Mouse (Mus musculus): ENCODE results near the gene Nfs1. TPM values are rescaled to one million over a fixed set of nuclear protein-coding genes. Genes with fewer than 3 reads are reported as not detected.

The Nfs1 gene
- total and polyA plus RNA-seq, 3 experiments = 64.5 to 83.9 TPM; not detected in 1

DNA sequence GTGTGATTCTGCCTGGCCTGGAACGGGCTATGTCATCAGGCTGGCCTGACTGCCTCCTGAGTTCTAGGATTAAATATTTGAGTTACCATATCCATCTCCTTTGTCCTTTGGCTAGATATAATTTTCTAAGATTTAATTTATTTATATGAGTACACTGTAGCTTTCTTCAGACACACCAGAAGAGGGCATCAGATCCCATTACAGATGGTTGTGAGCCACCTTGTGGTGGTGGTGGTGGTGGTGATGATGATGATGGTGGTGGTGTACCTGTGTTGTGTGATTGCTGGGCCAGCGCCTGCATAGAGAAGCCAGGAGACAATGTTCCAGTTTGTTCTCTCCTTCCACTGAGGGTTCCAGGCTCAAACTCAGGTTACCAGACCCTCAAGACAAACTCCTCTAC lies 47.6 kb upstream of the Nfs1 start:
- H3K36me3 ChIP-seq (ENCODE audit: control insufficient read depth in 1 of 2, insufficient read depth in 2 of 2, low read length in 2 of 2) = peaks cover 0 to 8% of the 10 kb centered on the region in 2 experiments; a peak in 2 of 4 replicates
- TF ChIP-seq CTCF (IDR thresholded peaks at IDR 0.05 in 2 of 3, conservative IDR thresholded peaks at IDR 0.05 in 1 of 3; ENCODE audit: control insufficient read depth in 1 of 3, insufficient read depth in 1 of 3, low read depth in 2 of 3, low read length in 3 of 3, poor library complexity in 1 of 3, severe bottlenecking in 1 of 3) = peak in 1 of 3 experiments; percentile 39; a peak in 2 of 6 replicates
- TF ChIP-seq E2F4 (IDR thresholded peaks at IDR 0.05; ENCODE audit: borderline replicate concordance, low read depth, low read length) = no peak
- peaks cover 0 to 8% of the 10 kb centered on the region in 2 experiments; a peak in 3 of 4 replicates for H3K4me1 ChIP-seq (ENCODE audit: control insufficient read depth in 1 of 2, insufficient read depth in 2 of 2, low read length in 2 of 2)
- H3K9me3 ChIP-seq (replicated peaks; ENCODE audit: insufficient read depth, low read length) = no peaks in the 10 kb centered on the region
- no peaks in the 10 kb centered on the region for H3K27me3 ChIP-seq (ENCODE audit: control insufficient read depth in 1 of 2, insufficient read depth in 2 of 2, low read length in 2 of 2)
- H3K27ac ChIP-seq (ENCODE audit: control insufficient read depth, low read depth, low read length) = no peak overlapping the region
- H3K9ac ChIP-seq (ENCODE audit: control insufficient read depth, low read depth, low read length, poor library complexity, severe bottlenecking) = no peak overlapping the region
- no peak overlapping the region for H3K4me3 ChIP-seq (ENCODE audit: control insufficient read depth in 1 of 2, insufficient read depth in 1 of 2, low read depth in 2 of 2, low read length in 2 of 2)
- no peak for DNase-seq (ENCODE audit: low read depth, low spot score)
- H3K79me2 ChIP-seq (ENCODE audit: control insufficient read depth, insufficient read depth, low read length, poor library complexity) = no peaks in the 10 kb centered on the region; the same call in 1 of the 2 replicates

DNA sequence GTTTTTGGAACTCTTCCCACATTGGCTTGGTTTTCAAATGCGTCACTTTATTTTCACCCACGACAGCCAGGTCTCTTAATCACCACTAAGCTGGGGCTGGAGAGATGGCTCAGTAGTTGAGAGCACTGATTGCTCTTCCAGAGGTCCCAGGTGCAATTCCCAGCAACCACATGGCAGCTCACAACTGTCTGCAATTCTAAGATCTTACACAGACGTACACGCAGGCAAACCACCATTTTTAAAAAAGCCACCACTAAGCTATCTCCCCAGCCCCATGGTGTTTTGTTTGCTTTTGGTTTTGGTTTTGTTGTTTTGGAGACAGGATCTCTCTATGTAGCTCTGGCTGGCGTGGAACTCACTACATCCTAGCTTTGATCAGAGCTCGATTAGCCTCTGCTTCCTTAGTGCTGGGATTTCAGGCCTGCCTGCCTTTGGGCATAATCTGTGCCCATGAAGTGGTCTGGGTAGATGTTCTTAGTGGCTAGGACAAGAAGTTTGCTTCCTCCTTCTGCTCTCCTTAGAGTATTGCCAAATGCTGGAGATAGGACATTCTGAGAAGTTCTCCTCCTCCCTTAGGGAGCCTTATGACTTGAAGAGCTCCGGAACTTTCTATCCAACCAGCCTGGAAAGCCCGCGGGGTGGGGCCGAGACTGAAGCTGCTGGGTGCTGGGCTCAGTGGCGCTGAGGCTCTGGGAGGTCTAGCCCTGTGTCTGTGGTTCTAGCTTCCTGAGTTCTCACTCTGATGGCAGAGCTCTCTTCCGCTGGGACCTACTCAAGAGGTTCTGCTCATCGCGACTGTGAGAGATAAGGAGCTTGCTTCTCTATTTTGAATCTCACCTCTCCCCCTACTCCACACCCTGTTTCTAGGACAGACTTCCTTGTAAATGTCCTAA lies 46.3 kb upstream of the Nfs1 start:
- DNase-seq (ENCODE audit: low read depth, low spot score) = peak; percentile 94
- H3K4me3 ChIP-seq (ENCODE audit: control insufficient read depth in 1 of 2, insufficient read depth in 1 of 2, low read depth in 2 of 2, low read length in 2 of 2) = peak overlapping the region; percentile 42 to 56
- no peaks in the 10 kb centered on the region for H3K27me3 ChIP-seq (ENCODE audit: control insufficient read depth in 1 of 2, insufficient read depth in 2 of 2, low read length in 2 of 2)
- no peaks in the 10 kb centered on the region for H3K9me3 ChIP-seq (replicated peaks; ENCODE audit: insufficient read depth, low read length)
- H3K79me2 ChIP-seq (ENCODE audit: control insufficient read depth, insufficient read depth, low read length, poor library complexity) = no peaks in the 10 kb centered on the region
- H3K4me1 ChIP-seq (ENCODE audit: control insufficient read depth in 1 of 2, insufficient read depth in 2 of 2, low read length in 2 of 2) = peaks cover 0 to 8% of the 10 kb centered on the region in 2 experiments; a peak in 3 of 4 replicates
- peak overlapping the region; percentile 80 for H3K27ac ChIP-seq (ENCODE audit: control insufficient read depth, low read depth, low read length)
- H3K36me3 ChIP-seq (ENCODE audit: control insufficient read depth in 1 of 2, insufficient read depth in 2 of 2, low read length in 2 of 2) = peaks cover 0 to 6% of the 10 kb centered on the region in 2 experiments; a peak in 2 of 4 replicates
- peak overlapping the region; percentile 35 for H3K9ac ChIP-seq (ENCODE audit: control insufficient read depth, low read depth, low read length, poor library complexity, severe bottlenecking)
- TF ChIP-seq UBTF (IDR thresholded peaks at IDR 0.05; ENCODE audit: borderline replicate concordance, insufficient read depth, low read depth, low read length) (no peak; the same call in 1 of the 2 replicates), NELFE (IDR thresholded peaks at IDR 0.05; ENCODE audit: low read depth, low read length) (peak; percentile 26; the same call in 1 of the 2 replicates), SMC3 (IDR thresholded peaks at IDR 0.05; ENCODE audit: low read depth, low read length) (no peak), RCOR1 (IDR thresholded peaks at IDR 0.05; ENCODE audit: low read depth, low read length) (peak; percentile 9; the same call in 1 of the 2 replicates), MAFK (IDR thresholded peaks at IDR 0.05; ENCODE audit: borderline replicate concordance, low read depth, low read length) (no peak), CHD2 (IDR thresholded peaks at IDR 0.05; ENCODE audit: low read length) (no peak), EP300 (IDR thresholded peaks at IDR 0.05; ENCODE audit: low read depth in 1 of 2, low read length in 2 of 2) (peak; percentile 68 to 71), MAX (IDR thresholded peaks at IDR 0.05; ENCODE audit: low read length) (0 out of 2 replicates have a peak, but pooled peaks have one; percentile 9), USF2 (IDR thresholded peaks at IDR 0.05; ENCODE audit: borderline replicate concordance in 1 of 2, insufficient read depth in 1 of 2, low read depth in 1 of 2, low read length in 2 of 2) (no peak), POLR2A (IDR thresholded peaks at IDR 0.05; ENCODE audit: control insufficient read depth in 1 of 2, insufficient read depth in 1 of 2, low read depth in 1 of 2, low read length in 2 of 2, poor library complexity in 1 of 2) (peak; percentile 29 to 74; a peak in 2 of 4 replicates), E2F4 (IDR thresholded peaks at IDR 0.05; ENCODE audit: borderline replicate concordance, low read depth, low read length) (no peak), POLR2AphosphoS5 (IDR thresholded peaks at IDR 0.05; ENCODE audit: borderline replicate concordance, low read depth, low read length) (no peak), SIN3A (IDR thresholded peaks at IDR 0.05; ENCODE audit: low read length) (peak; percentile 62), MAZ (IDR thresholded peaks at IDR 0.05; ENCODE audit: low read depth, low read length) (no peak), ZMIZ1 (IDR thresholded peaks at IDR 0.05; ENCODE audit: low read depth, low read length) (no peak), TAL1 (IDR thresholded peaks at IDR 0.05; ENCODE audit: low read length) (peak; percentile 41; the same call in 1 of the 2 replicates), MXI1 (IDR thresholded peaks at IDR 0.05; ENCODE audit: low read depth, low read length) (no peak), BHLHE40 (IDR thresholded peaks at IDR 0.05; ENCODE audit: borderline replicate concordance, low read depth, low read length) (no peak), CTCF (IDR thresholded peaks at IDR 0.05 in 2 of 3, conservative IDR thresholded peaks at IDR 0.05 in 1 of 3; ENCODE audit: control insufficient read depth in 1 of 3, insufficient read depth in 1 of 3, low read depth in 2 of 3, low read length in 3 of 3, poor library complexity in 1 of 3, severe bottlenecking in 1 of 3) (no peak), MYB (IDR thresholded peaks at IDR 0.05; ENCODE audit: low read depth, low read length) (no peak), HCFC1 (IDR thresholded peaks at IDR 0.05; ENCODE audit: low read depth, low read length) (0 out of 2 replicates have a peak, but pooled peaks have one; percentile 53), GATA1 (IDR thresholded peaks at IDR 0.05; ENCODE audit: low read depth, low read length) (peak; percentile 93), USF1 (IDR thresholded peaks at IDR 0.05; ENCODE audit: low read depth, low read length) (no peak), RAD21 (IDR thresholded peaks at IDR 0.05; ENCODE audit: low read depth, low read length) (no peak), TBP (IDR thresholded peaks at IDR 0.05; ENCODE audit: low read depth, low read length) (peak; percentile 85), KAT2A (conservative IDR thresholded peaks at IDR 0.05; ENCODE audit: low read depth, low read length) (no peak), ELF1 (IDR thresholded peaks at IDR 0.05; ENCODE audit: low read depth, low read length) (peak; percentile 48; the same call in 1 of the 2 replicates), ZC3H11A (IDR thresholded peaks at IDR 0.05; ENCODE audit: low read depth, low read length) (no peak)

All from MEL (cell line).